Mouse (Mus musculus): ENCODE results near the gene Nhsl2. TPM values are rescaled to one million over a fixed set of nuclear protein-coding genes. Genes with fewer than 3 reads are reported as not detected.

Gene Nhsl2
- polyA plus RNA-seq, 1 experiment: 10.9 TPM

DNA sequence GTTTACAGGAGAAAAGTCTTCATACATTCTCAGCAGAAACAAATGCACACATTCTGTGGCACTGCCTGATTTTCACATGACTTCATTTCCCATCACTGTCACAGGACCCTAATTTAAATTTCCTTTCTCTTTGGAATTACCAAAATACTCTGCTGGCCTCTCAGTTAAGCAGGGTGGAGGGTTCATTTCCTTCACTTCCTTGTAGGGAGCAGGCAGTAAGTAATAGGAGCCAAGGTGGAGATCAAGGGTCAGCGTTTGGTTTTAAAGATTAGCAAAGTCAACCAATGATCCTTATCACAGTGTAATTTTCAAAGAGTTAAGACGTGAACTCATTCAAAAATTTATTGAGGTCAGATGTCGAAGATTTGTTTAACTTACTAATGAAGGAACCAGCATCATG lies 175.8 kb downstream of the Nhsl2 start:
- Histone ChIP-seq H3K27ac (ENCODE audit: control insufficient read depth, insufficient read depth, low read depth, low read length, poor library complexity) (no peak overlapping the region), H3K4me1 (ENCODE audit: control insufficient read depth, insufficient read depth, low read length) (no peaks in the 10 kb centered on the region), H3K4me3 (replicated peaks; ENCODE audit: control insufficient read depth, low read depth, low read length) (no peak overlapping the region)
- WGBS: 46% methylated on average over 3 of the region's 3 CpGs
- TF ChIP-seq CTCF (IDR thresholded peaks at IDR 0.05; ENCODE audit: control insufficient read depth, insufficient read depth, low read length): no peak
- TF ChIP-seq POLR2A (IDR thresholded peaks at IDR 0.05; ENCODE audit: borderline replicate concordance, control insufficient read depth, low read depth, low read length): no peak

DNA sequence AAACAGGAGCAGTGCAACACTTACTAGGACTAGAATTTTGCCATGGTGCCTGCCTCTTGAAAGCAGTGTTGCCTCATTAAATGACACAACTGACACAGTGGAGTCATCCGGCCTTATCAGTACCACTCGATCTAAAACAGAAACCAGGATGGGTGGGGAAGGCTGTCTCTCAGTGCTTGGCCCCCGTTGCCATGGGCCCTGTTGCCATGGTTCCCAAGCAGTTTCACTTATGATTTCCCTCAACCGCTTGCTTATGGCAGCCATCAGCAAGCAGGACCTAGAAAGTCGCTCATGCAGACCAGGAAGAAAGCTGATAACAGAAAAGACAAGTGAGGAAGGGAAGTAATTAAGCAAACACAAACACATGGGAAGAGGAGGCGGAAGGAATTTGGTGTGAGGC lies 182.7 kb downstream of the Nhsl2 start:
- no peak overlapping the region for H3K4me3 ChIP-seq (replicated peaks; ENCODE audit: control insufficient read depth, low read depth, low read length)
- no peak for TF ChIP-seq CTCF (IDR thresholded peaks at IDR 0.05; ENCODE audit: control insufficient read depth, insufficient read depth, low read length)
- H3K27ac ChIP-seq (ENCODE audit: control insufficient read depth, insufficient read depth, low read depth, low read length, poor library complexity): no peak overlapping the region
- peaks cover 2% of the 10 kb centered on the region; the same call in 1 of the 2 replicates for H3K4me1 ChIP-seq (ENCODE audit: control insufficient read depth, insufficient read depth, low read length)
- 27% methylated on average over 6 of the region's 6 CpGs for WGBS

DNA sequence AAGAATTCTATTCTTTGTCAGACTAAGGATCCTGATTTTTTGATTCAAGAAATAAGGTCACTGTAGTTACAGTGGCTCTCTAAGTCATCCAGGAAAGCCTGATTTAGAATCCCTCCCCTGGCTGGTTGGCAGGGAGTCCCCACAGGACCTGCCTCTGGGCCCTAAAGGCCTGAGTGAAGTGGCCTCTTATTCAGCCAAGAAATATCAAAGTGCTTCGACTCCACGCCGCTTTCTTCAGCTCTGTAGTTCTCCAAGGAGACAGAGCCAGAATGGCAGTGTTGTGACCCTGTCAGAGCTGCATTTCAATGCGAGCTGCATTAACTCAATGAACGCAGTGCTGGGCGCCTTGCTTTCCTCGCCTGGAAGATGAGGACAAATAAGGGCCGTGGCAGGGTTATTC lies 183.2 kb downstream of the Nhsl2 start:
- TF ChIP-seq POLR2A (IDR thresholded peaks at IDR 0.05; ENCODE audit: borderline replicate concordance, control insufficient read depth, low read depth, low read length) (no peak), CTCF (IDR thresholded peaks at IDR 0.05; ENCODE audit: control insufficient read depth, insufficient read depth, low read length) (no peak)
- 81% methylated on average over 8 of the region's 8 CpGs for WGBS

DNA sequence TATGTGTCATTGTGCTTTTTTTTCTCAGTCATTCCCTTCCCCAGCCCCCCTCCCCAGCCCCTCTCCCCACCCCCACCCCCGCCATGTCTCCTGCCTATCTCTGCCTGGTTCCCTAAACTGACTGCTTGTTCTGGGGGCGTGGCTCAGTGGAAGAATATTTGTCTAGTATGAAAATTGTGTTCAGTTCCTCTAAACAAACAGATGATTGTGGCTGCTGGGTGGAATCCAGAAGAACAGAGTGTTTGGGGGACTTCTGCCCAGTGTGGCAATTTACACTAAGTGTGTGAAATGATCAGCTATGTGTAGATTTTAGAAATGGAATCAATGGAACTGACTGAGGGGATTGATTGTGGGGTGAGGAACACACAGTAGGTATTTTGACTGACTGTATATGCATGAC lies 184.4 kb downstream of the Nhsl2 start:
- Histone ChIP-seq H3K27ac (ENCODE audit: control insufficient read depth, insufficient read depth, low read depth, low read length, poor library complexity) (no peak overlapping the region), H3K4me1 (ENCODE audit: control insufficient read depth, insufficient read depth, low read length) (peaks cover 2% of the 10 kb centered on the region; the same call in 1 of the 2 replicates), H3K4me3 (replicated peaks; ENCODE audit: control insufficient read depth, low read depth, low read length) (no peak overlapping the region)
- no peak for TF ChIP-seq POLR2A (IDR thresholded peaks at IDR 0.05; ENCODE audit: borderline replicate concordance, control insufficient read depth, low read depth, low read length)
- TF ChIP-seq CTCF (IDR thresholded peaks at IDR 0.05; ENCODE audit: control insufficient read depth, insufficient read depth, low read length): no peak
- WGBS: 4% methylated on average over 2 of the region's 2 CpGs

More for the DNA sequence above, 183.2 kb downstream of the Nhsl2 start:
- H3K4me1 ChIP-seq (ENCODE audit: control insufficient read depth, insufficient read depth, low read length): peaks cover 2% of the 10 kb centered on the region; the same call in 1 of the 2 replicates
- H3K4me3 ChIP-seq (replicated peaks; ENCODE audit: control insufficient read depth, low read depth, low read length): no peak overlapping the region
- no peak overlapping the region for H3K27ac ChIP-seq (ENCODE audit: control insufficient read depth, insufficient read depth, low read depth, low read length, poor library complexity)

DNA sequence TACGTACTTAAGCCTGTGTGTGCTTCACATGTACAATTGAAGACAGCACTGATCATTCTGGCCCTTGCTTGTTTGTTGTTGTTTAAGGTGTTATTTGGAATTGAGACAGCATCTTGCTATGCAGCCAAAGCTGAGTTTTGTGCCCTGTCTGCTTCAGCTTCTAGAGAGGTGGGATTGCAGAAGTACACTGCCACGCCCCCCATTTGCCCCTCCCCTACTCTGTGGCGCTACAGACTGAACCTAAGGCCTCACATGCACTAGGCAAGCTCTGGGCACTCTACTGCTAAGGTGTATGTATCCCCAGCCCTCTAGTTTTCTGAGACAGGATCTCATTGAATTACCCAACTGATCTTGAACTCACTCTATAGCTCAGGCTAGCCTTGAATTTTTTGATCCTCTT lies 186.5 kb downstream of the Nhsl2 start:
- H3K4me3 ChIP-seq (replicated peaks; ENCODE audit: control insufficient read depth, low read depth, low read length): no peak overlapping the region
- 30% methylated on average over 3 of the region's 3 CpGs for WGBS
- H3K4me1 ChIP-seq (ENCODE audit: control insufficient read depth, insufficient read depth, low read length): peaks cover 2% of the 10 kb centered on the region; the same call in 1 of the 2 replicates
- TF ChIP-seq POLR2A (IDR thresholded peaks at IDR 0.05; ENCODE audit: borderline replicate concordance, control insufficient read depth, low read depth, low read length) (no peak), CTCF (IDR thresholded peaks at IDR 0.05; ENCODE audit: control insufficient read depth, insufficient read depth, low read length) (no peak)
- no peak overlapping the region for H3K27ac ChIP-seq (ENCODE audit: control insufficient read depth, insufficient read depth, low read depth, low read length, poor library complexity)

DNA sequence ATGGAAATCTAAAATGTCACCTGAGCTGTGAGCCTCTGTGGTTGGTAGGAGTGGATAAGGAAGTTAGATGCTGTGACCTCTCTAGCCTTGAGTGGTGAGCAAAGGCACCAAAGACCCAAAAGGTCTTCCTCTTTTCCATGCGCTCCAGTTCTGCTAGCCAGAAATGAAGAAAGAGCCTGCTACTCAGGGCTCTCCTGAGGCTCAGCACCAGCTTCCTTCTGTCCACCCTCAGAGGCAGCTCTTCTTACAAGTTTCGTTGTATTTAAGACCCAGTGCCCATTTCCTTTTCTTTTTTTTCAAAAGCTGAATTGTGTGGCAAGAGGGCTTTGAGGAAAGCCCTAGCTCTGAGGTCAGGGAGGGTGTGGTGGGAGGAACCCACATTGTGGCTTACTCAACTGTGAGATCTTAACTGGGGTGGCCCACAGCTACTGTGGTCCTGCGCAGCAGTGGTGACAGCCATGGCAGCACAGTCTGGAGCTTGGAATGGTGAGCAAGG lies 187.7 kb downstream of the Nhsl2 start:
- TF ChIP-seq POLR2A (IDR thresholded peaks at IDR 0.05; ENCODE audit: borderline replicate concordance, control insufficient read depth, low read depth, low read length) (0 out of 2 replicates have a peak, but pooled peaks have one; percentile 23), CTCF (IDR thresholded peaks at IDR 0.05; ENCODE audit: control insufficient read depth, insufficient read depth, low read length) (no peak)
- peak overlapping the region; percentile 83 for H3K27ac ChIP-seq (ENCODE audit: control insufficient read depth, insufficient read depth, low read depth, low read length, poor library complexity)
- H3K4me3 ChIP-seq (replicated peaks; ENCODE audit: control insufficient read depth, low read depth, low read length): peak overlapping the region; percentile 65
- H3K4me1 ChIP-seq (ENCODE audit: control insufficient read depth, insufficient read depth, low read length): peaks cover 2% of the 10 kb centered on the region; the same call in 1 of the 2 replicates
- 23% methylated on average over 3 of the region's 3 CpGs for WGBS

DNA sequence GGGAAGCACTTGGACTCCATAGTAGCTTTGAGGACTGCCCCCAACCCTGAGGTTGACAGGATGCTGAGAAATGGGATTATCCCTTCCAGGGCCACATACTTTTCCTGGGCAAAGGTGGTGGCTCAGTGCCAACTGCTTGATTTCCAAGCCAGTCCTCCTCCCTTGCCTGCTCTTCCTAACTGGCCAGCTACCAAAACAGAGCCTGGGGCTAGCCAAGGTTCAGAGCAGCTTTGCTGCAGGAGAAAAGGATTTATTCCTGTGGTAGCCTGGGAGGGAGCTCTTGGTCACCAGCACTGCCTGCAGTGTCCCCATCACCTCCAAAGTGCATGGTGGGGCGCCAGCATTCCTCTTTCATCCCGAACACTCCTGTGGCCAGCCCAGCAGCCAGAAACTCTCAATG lies 188.3 kb downstream of the Nhsl2 start:
- WGBS: 75% methylated on average over 2 of the region's 2 CpGs
- no peak for TF ChIP-seq CTCF (IDR thresholded peaks at IDR 0.05; ENCODE audit: control insufficient read depth, insufficient read depth, low read length)
- no peak for TF ChIP-seq POLR2A (IDR thresholded peaks at IDR 0.05; ENCODE audit: borderline replicate concordance, control insufficient read depth, low read depth, low read length)
- H3K27ac ChIP-seq (ENCODE audit: control insufficient read depth, insufficient read depth, low read depth, low read length, poor library complexity): peak overlapping the region; percentile 83
- H3K4me1 ChIP-seq (ENCODE audit: control insufficient read depth, insufficient read depth, low read length): peaks cover under 1% of the 10 kb centered on the region; the same call in 1 of the 2 replicates
- H3K4me3 ChIP-seq (replicated peaks; ENCODE audit: control insufficient read depth, low read depth, low read length): peak overlapping the region; percentile 65

DNA sequence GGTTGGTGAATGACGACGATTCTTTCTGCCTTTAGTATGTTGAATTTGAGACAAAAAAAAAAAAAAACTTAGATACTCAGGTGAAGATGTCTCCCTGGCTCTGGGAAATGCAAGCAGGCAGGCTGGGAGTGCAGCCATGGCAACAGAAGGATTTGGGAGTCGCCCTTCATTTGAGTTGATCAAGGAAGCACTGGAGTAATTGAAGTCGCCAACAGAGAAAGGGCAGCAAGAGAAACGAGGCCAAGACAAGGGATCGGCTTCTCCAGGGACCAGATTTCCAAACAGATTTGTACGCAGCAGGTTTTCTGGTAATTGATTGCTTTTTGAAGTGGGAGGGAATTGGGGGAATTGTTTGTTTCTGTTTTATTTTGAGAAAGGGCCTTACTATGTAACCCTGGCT lies 192.4 kb downstream of the Nhsl2 start:
- TF ChIP-seq CTCF (IDR thresholded peaks at IDR 0.05; ENCODE audit: control insufficient read depth, insufficient read depth, low read length) (no peak), POLR2A (IDR thresholded peaks at IDR 0.05; ENCODE audit: borderline replicate concordance, control insufficient read depth, low read depth, low read length) (no peak)
- Histone ChIP-seq H3K27ac (ENCODE audit: control insufficient read depth, insufficient read depth, low read depth, low read length, poor library complexity) (peak overlapping the region; percentile 20; the same call in 1 of the 2 replicates), H3K4me1 (ENCODE audit: control insufficient read depth, insufficient read depth, low read length) (peaks cover 4% of the 10 kb centered on the region), H3K4me3 (replicated peaks; ENCODE audit: control insufficient read depth, low read depth, low read length) (no peak overlapping the region)
- WGBS: 67% methylated on average over 7 of the region's 7 CpGs

DNA sequence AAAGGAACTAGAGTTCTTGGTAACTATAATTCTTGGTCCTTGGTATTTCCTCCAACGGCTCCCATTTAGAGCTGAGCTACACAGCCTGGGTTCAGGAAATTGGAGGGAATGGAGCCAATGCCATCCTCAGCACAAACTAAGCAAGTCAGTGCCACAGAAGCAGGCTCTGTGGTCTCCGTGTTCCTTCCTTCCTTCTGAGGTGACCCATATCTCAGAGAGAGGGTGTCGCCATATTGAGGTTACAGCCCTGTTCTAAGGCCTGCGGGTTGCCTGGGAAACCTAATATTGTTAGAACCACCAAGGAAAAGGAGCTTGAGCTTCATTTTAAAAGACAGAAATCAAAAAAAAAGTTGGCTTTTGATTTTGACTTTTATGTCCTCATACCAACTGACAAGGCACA lies 193.2 kb downstream of the Nhsl2 start:
- Histone ChIP-seq H3K4me3 (replicated peaks; ENCODE audit: control insufficient read depth, low read depth, low read length) (no peak overlapping the region), H3K4me1 (ENCODE audit: control insufficient read depth, insufficient read depth, low read length) (peaks cover 4% of the 10 kb centered on the region), H3K27ac (ENCODE audit: control insufficient read depth, insufficient read depth, low read depth, low read length, poor library complexity) (no peak overlapping the region; the same call in 1 of the 2 replicates)
- WGBS: 25% methylated on average over 4 of the region's 4 CpGs
- TF ChIP-seq CTCF (IDR thresholded peaks at IDR 0.05; ENCODE audit: control insufficient read depth, insufficient read depth, low read length): no peak
- TF ChIP-seq POLR2A (IDR thresholded peaks at IDR 0.05; ENCODE audit: borderline replicate concordance, control insufficient read depth, low read depth, low read length): no peak

All from bone marrow, adult 2 months (tissue).